In the genomic region with DNA sequence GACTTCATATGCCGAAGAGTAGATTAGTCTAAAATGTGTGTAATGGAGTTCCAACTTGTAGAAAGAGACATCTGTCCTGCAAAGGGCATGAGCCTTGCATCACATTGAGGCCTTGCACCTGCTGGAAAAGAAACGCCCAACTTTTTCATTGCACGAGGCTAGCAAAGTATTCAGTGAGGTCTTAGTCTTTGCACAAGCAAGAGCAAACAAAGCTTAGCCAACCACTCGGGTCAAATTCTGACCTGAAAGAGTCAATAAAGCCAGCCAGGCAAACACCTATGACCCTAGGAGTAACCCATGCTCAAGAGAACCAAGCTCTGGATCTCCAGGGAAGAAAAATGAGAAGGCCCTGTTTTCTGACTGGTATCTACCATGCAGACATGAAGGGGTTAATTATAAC, we compare ENCODE assay signal across 14 mouse cellular contexts. TPM values are rescaled to one million over a fixed set of nuclear protein-coding genes. Genes with fewer than 3 reads are reported as not detected.
DNase-seq lines count a peak whose midpoint lies in the region; ATAC-seq and TF ChIP-seq lines count a peak whose summit lies in the region.
"Had no signal": no experiment of that assay in that cellular context is flagged by ENCODE, and none has a peak within 500 bp of the region (broad histone marks: within the 10 kb centered on the region; RNA-seq: fewer than 3 reads in every experiment).

No protein-coding gene starts in this region.

- WGBS in forebrain, embryonic 10.5 days = 65% methylated on average over 4 of the region's 4 CpGs
- WGBS in forebrain, embryonic 13.5 days = 67% methylated on average over 4 of the region's 4 CpGs
- WGBS in liver, adult 2 months = 28% methylated on average over 4 of the region's 4 CpGs
- 73% methylated on average over 4 of the region's 4 CpGs for WGBS in liver, embryonic 11.5 days
- 55% methylated on average over 4 of the region's 4 CpGs for WGBS in stomach, embryonic 16.5 days

- no peaks in the 10 kb centered on the region for H3K9me3 ChIP-seq in forebrain, embryonic 10.5 days
- no peaks in the 10 kb centered on the region for H3K9me3 ChIP-seq in forebrain, embryonic 13.5 days (replicated peaks)
- no peaks in the 10 kb centered on the region for H3K9me3 ChIP-seq in liver, embryonic 11.5 days (ENCODE audit: control insufficient read depth, low read length)
- H3K9me3 ChIP-seq in stomach, embryonic 16.5 days (replicated peaks; ENCODE audit: control insufficient read depth, low read length) = no peaks in the 10 kb centered on the region
- H3K9me3 ChIP-seq: heart, embryonic 15.5 days; hindbrain, embryonic 15.5 days; limb, embryonic 15.5 days had no signal

- TF ChIP-seq CTCF in liver, adult 2 months (IDR thresholded peaks at IDR 0.05; ENCODE audit: low read depth, low read length) = no peak

- no peaks in the 10 kb centered on the region for H3K79me2 ChIP-seq in liver, adult 2 months (ENCODE audit: control insufficient read depth, insufficient read depth, low read length)

- H3K27ac ChIP-seq in forebrain, embryonic 10.5 days = peak overlapping the region; percentile 83
- no peak overlapping the region for H3K27ac ChIP-seq in forebrain, embryonic 13.5 days
- peak overlapping the region; percentile 26; the same call in 1 of the 2 replicates for H3K27ac ChIP-seq in liver, adult 2 months (replicated peaks; ENCODE audit: insufficient read depth, low read depth, low read length)
- peak overlapping the region; percentile 66; the same call in 1 of the 2 replicates for H3K27ac ChIP-seq in liver, embryonic 11.5 days (ENCODE audit: low read depth, low read length)
- peak overlapping the region; percentile 80 for H3K27ac ChIP-seq in stomach, embryonic 16.5 days (ENCODE audit: low read length)
- H3K27ac ChIP-seq: heart, embryonic 15.5 days; hindbrain, embryonic 15.5 days; limb, embryonic 15.5 days had no signal

- DNase-seq in forebrain, embryonic 10.5 days (ENCODE audit: extremely low spot score, low spot score) = no peak
- DNase-seq in liver, adult 2 months (ENCODE audit: extremely low read depth, low read depth, low spot score) = peak; percentile 99
- no peak for DNase-seq in liver
- DNase-seq in liver, embryonic 11.5 days (ENCODE audit: low spot score) = no peak
- no peak for DNase-seq in layer of hippocampus, postnatal 25 days (ENCODE audit: extremely low spot score in 1 of 2, low spot score in 1 of 2)
- DNase-seq in spleen, postnatal 36 days (ENCODE audit: low spot score in 2 of 2) = no peak
- DNase-seq: adrenal gland, adult 8-10 months; cerebellum, adult 11-12 months had no signal

- no peak for TF ChIP-seq POLR2A in liver, adult 2 months (IDR thresholded peaks at IDR 0.05; ENCODE audit: extremely low read depth, insufficient read depth, low read length)

- H3K9ac ChIP-seq in forebrain, embryonic 13.5 days = no peak overlapping the region
- no peak overlapping the region for H3K9ac ChIP-seq in liver, adult 2 months (ENCODE audit: low read depth, low read length)
- no peak overlapping the region for H3K9ac ChIP-seq in liver, embryonic 11.5 days (ENCODE audit: low read depth, low read length)
- no peak overlapping the region for H3K9ac ChIP-seq in stomach, embryonic 16.5 days (ENCODE audit: low read length)
- H3K9ac ChIP-seq: heart, embryonic 15.5 days; hindbrain, embryonic 15.5 days; limb, embryonic 15.5 days had no signal

- H3K27me3 ChIP-seq in forebrain, embryonic 10.5 days (ENCODE audit: poor library complexity, severe bottlenecking) = peaks cover 65% of the 10 kb centered on the region
- peaks cover 5% of the 10 kb centered on the region; the same call in 1 of the 2 replicates for H3K27me3 ChIP-seq in forebrain, embryonic 13.5 days
- H3K27me3 ChIP-seq in liver, adult 2 months (ENCODE audit: control insufficient read depth, insufficient read depth, low read length) = no peaks in the 10 kb centered on the region
- peaks cover 3% of the 10 kb centered on the region; the same call in 1 of the 2 replicates for H3K27me3 ChIP-seq in liver, embryonic 11.5 days (replicated peaks; ENCODE audit: control insufficient read depth, insufficient read depth, low read length)
- no peaks in the 10 kb centered on the region for H3K27me3 ChIP-seq in stomach, embryonic 16.5 days (ENCODE audit: control insufficient read depth, insufficient read depth, low read length)
- H3K27me3 ChIP-seq: hindbrain, embryonic 15.5 days; limb, embryonic 15.5 days had no signal

- no peak overlapping the region for H3K4me2 ChIP-seq in forebrain, embryonic 13.5 days
- no peak overlapping the region for H3K4me2 ChIP-seq in liver, embryonic 11.5 days
- H3K4me2 ChIP-seq in stomach, embryonic 16.5 days (ENCODE audit: low read depth, low read length) = no peak overlapping the region
- H3K4me2 ChIP-seq: heart, embryonic 15.5 days; hindbrain, embryonic 15.5 days; limb, embryonic 15.5 days had no signal

- peaks cover 75% of the 10 kb centered on the region for H3K4me1 ChIP-seq in forebrain, embryonic 10.5 days
- H3K4me1 ChIP-seq in forebrain, embryonic 13.5 days = peaks cover 47% of the 10 kb centered on the region
- peaks cover 14% of the 10 kb centered on the region for H3K4me1 ChIP-seq in liver, adult 2 months (ENCODE audit: control insufficient read depth, insufficient read depth, low read length)
- peaks cover 51% of the 10 kb centered on the region for H3K4me1 ChIP-seq in liver, embryonic 11.5 days (replicated peaks; ENCODE audit: control insufficient read depth, insufficient read depth, low read length)
- H3K4me1 ChIP-seq in stomach, embryonic 16.5 days (ENCODE audit: control insufficient read depth, insufficient read depth, low read length) = peaks cover 67% of the 10 kb centered on the region

- no peak overlapping the region for H3K4me3 ChIP-seq in forebrain, embryonic 10.5 days
- H3K4me3 ChIP-seq in forebrain, embryonic 13.5 days = no peak overlapping the region
- no peak overlapping the region for H3K4me3 ChIP-seq in liver, adult 2 months (ENCODE audit: insufficient read depth, low read depth, low read length)
- H3K4me3 ChIP-seq in liver, embryonic 11.5 days (ENCODE audit: low read depth, low read length) = no peak overlapping the region
- no peak overlapping the region for H3K4me3 ChIP-seq in stomach, embryonic 16.5 days (replicated peaks; ENCODE audit: low read length)
- H3K4me3 ChIP-seq: heart, embryonic 15.5 days; hindbrain, embryonic 15.5 days; limb, embryonic 15.5 days had no signal

- ATAC-seq in forebrain, embryonic 13.5 days = no peak
- ATAC-seq in liver, embryonic 11.5 days (replicated peaks; ENCODE audit: low FRiP score) = no peak
- no peak for ATAC-seq in stomach, embryonic 16.5 days (ENCODE audit: insufficient read depth, low FRiP score)
- ATAC-seq: forebrain, embryonic 14.5 days had no signal

- no peaks in the 10 kb centered on the region for H3K36me3 ChIP-seq in forebrain, embryonic 10.5 days (replicated peaks)
- H3K36me3 ChIP-seq in forebrain, embryonic 13.5 days (ENCODE audit: poor library complexity, severe bottlenecking) = no peaks in the 10 kb centered on the region
- H3K36me3 ChIP-seq in liver, adult 2 months (ENCODE audit: control insufficient read depth, insufficient read depth, low read length) = no peaks in the 10 kb centered on the region
- H3K36me3 ChIP-seq in liver, embryonic 11.5 days (ENCODE audit: control insufficient read depth, insufficient read depth, low read length) = no peaks in the 10 kb centered on the region
- no peaks in the 10 kb centered on the region for H3K36me3 ChIP-seq in stomach, embryonic 16.5 days (ENCODE audit: control insufficient read depth, insufficient read depth, low read length)
- H3K36me3 ChIP-seq: heart, embryonic 15.5 days; hindbrain, embryonic 15.5 days; limb, embryonic 15.5 days had no signal

RNA-seq across cellular contexts. Expression of gene Irs2, which starts 34.1 kb away (rescaled TPM):
- 5.7 and 6.1 TPM in 2 replicates for polyA plus RNA-seq in forebrain, embryonic 10.5 days (2016; fragmentation: Nextera tagmentation; extraction: Ambion mirVana)
- polyA plus RNA-seq in forebrain, embryonic 13.5 days (2015; fragmentation: Nextera tagmentation; extraction: Ambion mirVana) = 4.5 and 5.2 TPM in 2 replicates
- 8.6 and 19.2 TPM in 2 replicates for total RNA-seq in liver, adult 2 months (2014; rRNA removed)
- polyA plus RNA-seq in liver, adult 2 months (2012; rRNA removed) = 4.8 and 5.7 TPM in 2 replicates
- polyA plus RNA-seq in liver, embryonic 11.5 days (2014; fragmentation: Nextera tagmentation; extraction: Ambion mirVana) = 8.3 and 8.9 TPM in 2 replicates
- polyA plus RNA-seq in stomach, embryonic 16.5 days (2015; fragmentation: Nextera tagmentation; extraction: Ambion mirVana) = 3.3 and 3.4 TPM in 2 replicates
- 10 to 100 TPM; 60.7 to 69.3 TPM for total RNA-seq in layer of hippocampus, postnatal 25 days (2021)
